Mouse (Mus musculus) effector memory CD4-positive, alpha-beta T cell, adult 7 months (primary cell): ENCODE results near the gene Txndc12. TPM values are rescaled to one million over a fixed set of nuclear protein-coding genes. Genes with fewer than 3 reads are reported as not detected.

Experiments
- polyA plus RNA-seq: library from polyadenylated mRNA; unstranded; fragments of 100-300 nt; shearing (Covaris generic); gene quantifications from one replicate; pipeline ENCODE4 v1.2.1, GENCODE M21; 2017

The Txndc12 gene
- 11.8 TPM for polyA plus RNA-seq

GRCm38 (mm10) chr4:108834115-108834970 is at the start of gene Txndc12:
Txndc12 (plus strand) TSS chr4:108834601.

GRCm38 (mm10) chr4:108832916-108833827 is 1.2 kb upstream of the Txndc12 start, which contains the start of gene Btf3l4:
Btf3l4 (minus strand) TSS chr4:108833614.

GRCm38 (mm10) chr4:108847715-108848504 is 13.5 kb downstream of the Txndc12 start, which contains the start of gene Kti12:
Kti12 (plus strand) TSS chr4:108847785.

GRCm38 (mm10) chr4:108848505-108848848 is 14.1 kb downstream of the Txndc12 start, which contains the start of gene A730015C16Rik:
A730015C16Rik (minus strand) TSS chr4:108848619.

GRCm38 (mm10) chr4:108878963-108879822 is 44.8 kb downstream of the Txndc12 start, which contains the start of gene Rab3b:
Rab3b (plus strand) TSS chr4:108879063.

Other genes with a start within 250 kb of the Txndc12 start
- gene Cc2d1b, start 214.7 kb upstream of the Txndc12 start, polyA plus RNA-seq, result 69.6 TPM
- gene 3110021N24Rik, start 115.0 kb upstream of the Txndc12 start, polyA plus RNA-seq, result not detected
- gene Zfyve9, start 53.8 kb upstream of the Txndc12 start, polyA plus RNA-seq, result 0.11 TPM
- gene Btf3l4, start 987 bp upstream of the Txndc12 start, polyA plus RNA-seq, result 40.2 TPM
- 35.8 TPM for gene Kti12, start 13.2 kb downstream of the Txndc12 start, polyA plus RNA-seq
- gene A730015C16Rik, start 14.0 kb downstream of the Txndc12 start, polyA plus RNA-seq, result 0.41 TPM
- not detected for gene Rab3b, start 44.5 kb downstream of the Txndc12 start, polyA plus RNA-seq
- gene Nrd1, start 166.1 kb downstream of the Txndc12 start, polyA plus RNA-seq, result 77.5 TPM